Mouse (Mus musculus) embryonic fibroblast, embryonic 13.5 days (primary cell): Measurements from ENCODE around the gene Stra8.

Source experiments
- CTCF ChIP-seq: IDR thresholded peaks from 2 replicates; pipeline ENCODE4 v1.5.1; 2011; ENCODE audit warnings: mild to moderate bottlenecking, control low read depth, low read length, moderate library complexity, borderline replicate concordance; ENCODE audit not compliant: insufficient read depth
- POLR2A ChIP-seq: IDR thresholded peaks from 2 replicates; pipeline ENCODE4 v1.6.1; 2011; ENCODE audit warnings: low read depth, mild to moderate bottlenecking, control low read depth, low read length, moderate library complexity

GRCm38 (mm10) chr6:34936743-34937142 lies 16.8 kb downstream of the Stra8 start:
- TF ChIP-seq POLR2A (no peak), CTCF (no peak)
